Mouse (Mus musculus): ENCODE results near the gene Golm1. TPM values are rescaled to one million over a fixed set of nuclear protein-coding genes. Genes with fewer than 3 reads are reported as not detected.

Golm1 gene
- total RNA-seq, 1 experiment: 93.8 TPM

DNA sequence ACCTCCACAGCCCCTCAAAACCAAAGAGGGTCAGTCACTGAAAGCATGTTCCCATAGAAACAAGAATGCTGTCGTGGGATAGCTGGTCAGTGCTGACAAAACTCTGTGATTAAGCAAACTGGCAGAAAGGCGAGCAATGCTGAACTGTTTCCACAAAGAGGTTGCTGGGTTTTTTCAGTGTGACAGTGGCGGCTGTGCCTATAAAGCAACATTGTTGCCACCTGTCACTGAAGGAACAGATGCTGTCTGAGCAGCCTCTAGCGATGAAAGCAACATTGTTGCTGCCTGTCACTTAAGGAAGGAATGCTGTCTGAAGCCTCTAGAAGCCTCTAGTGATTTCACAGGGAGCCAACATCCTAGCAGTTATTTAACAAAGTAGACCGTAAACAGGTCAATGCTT lies 23.0 kb downstream of the Golm1 start:
- no peak for DNase-seq (ENCODE audit: low read depth, low spot score)
- H3K9me3 ChIP-seq (ENCODE audit: control insufficient read depth, insufficient read depth, low read depth, low read length): no peaks in the 10 kb centered on the region
- H3K27ac ChIP-seq (ENCODE audit: insufficient read depth, low read depth, low read length, poor library complexity, severe bottlenecking): no peak overlapping the region
- H3K4me3 ChIP-seq (ENCODE audit: insufficient read depth in 1 of 2, low read depth in 1 of 2, low read length in 2 of 2, poor library complexity in 1 of 2, severe bottlenecking in 1 of 2): no peak overlapping the region
- H3K4me1 ChIP-seq (ENCODE audit: control insufficient read depth in 2 of 2, insufficient read depth in 2 of 2, low read length in 2 of 2, poor library complexity in 1 of 2): peaks cover 27 to 46% of the 10 kb centered on the region in 2 experiments
- in situ Hi-C loops (cut with MboI; ENCODE audit: low sequenced_read_pairs in 2 of 2, unreplicated experiment in 2 of 2): no loop called here
- H3K9ac ChIP-seq (ENCODE audit: insufficient read depth, low read depth, low read length, poor library complexity, severe bottlenecking): no peak overlapping the region
- peaks cover 11% of the 10 kb centered on the region for H3K36me3 ChIP-seq (ENCODE audit: control insufficient read depth, insufficient read depth, low read length, poor library complexity, severe bottlenecking)
- no peak for TF ChIP-seq ZNF384 (IDR thresholded peaks at IDR 0.05; ENCODE audit: low read depth, low read length)
- no peak for TF ChIP-seq CHD2 (IDR thresholded peaks at IDR 0.05; ENCODE audit: low read depth, low read length)
- no peak for TF ChIP-seq ZC3H11A (IDR thresholded peaks at IDR 0.05; ENCODE audit: borderline replicate concordance, low read depth, low read length)
- no peak for TF ChIP-seq HCFC1 (IDR thresholded peaks at IDR 0.05; ENCODE audit: borderline replicate concordance, insufficient read depth, low read length)
- no peak for TF ChIP-seq MAFK (IDR thresholded peaks at IDR 0.05; ENCODE audit: insufficient read depth, low read depth, low read length)

DNA sequence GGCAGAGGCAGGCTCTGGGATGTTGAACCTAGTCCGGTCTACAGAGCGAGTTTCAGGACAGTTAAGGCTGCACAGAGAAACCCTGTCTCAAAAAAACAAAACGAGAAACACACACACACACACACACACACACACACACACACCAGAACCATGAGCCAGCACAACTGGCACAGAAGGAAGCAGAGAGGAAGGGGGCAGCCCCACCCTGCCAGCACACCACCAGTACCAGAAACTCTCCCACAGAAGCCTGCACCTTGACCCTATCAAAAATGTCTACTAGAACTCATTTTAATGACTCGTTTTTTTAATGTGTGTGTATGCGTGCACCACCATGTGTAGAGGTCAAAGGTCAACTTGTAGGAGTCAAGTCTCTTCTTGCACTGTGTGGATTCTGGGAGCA lies 25.8 kb downstream of the Golm1 start:
- no peak overlapping the region for H3K27ac ChIP-seq (ENCODE audit: insufficient read depth, low read depth, low read length, poor library complexity, severe bottlenecking)
- peaks cover 14% of the 10 kb centered on the region for H3K36me3 ChIP-seq (ENCODE audit: control insufficient read depth, insufficient read depth, low read length, poor library complexity, severe bottlenecking)
- no peak for DNase-seq (ENCODE audit: low read depth, low spot score)
- TF ChIP-seq ZNF384 (IDR thresholded peaks at IDR 0.05; ENCODE audit: low read depth, low read length) (no peak), ZC3H11A (IDR thresholded peaks at IDR 0.05; ENCODE audit: borderline replicate concordance, low read depth, low read length) (no peak), HCFC1 (IDR thresholded peaks at IDR 0.05; ENCODE audit: borderline replicate concordance, insufficient read depth, low read length) (no peak), MAFK (IDR thresholded peaks at IDR 0.05; ENCODE audit: insufficient read depth, low read depth, low read length) (no peak), CHD2 (IDR thresholded peaks at IDR 0.05; ENCODE audit: low read depth, low read length) (no peak)
- H3K9ac ChIP-seq (ENCODE audit: insufficient read depth, low read depth, low read length, poor library complexity, severe bottlenecking): no peak overlapping the region
- H3K4me1 ChIP-seq (ENCODE audit: control insufficient read depth in 2 of 2, insufficient read depth in 2 of 2, low read length in 2 of 2, poor library complexity in 1 of 2): peaks cover 22 to 45% of the 10 kb centered on the region in 2 experiments
- in situ Hi-C loops (cut with MboI; ENCODE audit: low sequenced_read_pairs in 2 of 2, unreplicated experiment in 2 of 2): no loop called here
- H3K4me3 ChIP-seq (ENCODE audit: insufficient read depth in 1 of 2, low read depth in 1 of 2, low read length in 2 of 2, poor library complexity in 1 of 2, severe bottlenecking in 1 of 2): no peak overlapping the region
- H3K9me3 ChIP-seq (ENCODE audit: control insufficient read depth, insufficient read depth, low read depth, low read length): no peaks in the 10 kb centered on the region

DNA sequence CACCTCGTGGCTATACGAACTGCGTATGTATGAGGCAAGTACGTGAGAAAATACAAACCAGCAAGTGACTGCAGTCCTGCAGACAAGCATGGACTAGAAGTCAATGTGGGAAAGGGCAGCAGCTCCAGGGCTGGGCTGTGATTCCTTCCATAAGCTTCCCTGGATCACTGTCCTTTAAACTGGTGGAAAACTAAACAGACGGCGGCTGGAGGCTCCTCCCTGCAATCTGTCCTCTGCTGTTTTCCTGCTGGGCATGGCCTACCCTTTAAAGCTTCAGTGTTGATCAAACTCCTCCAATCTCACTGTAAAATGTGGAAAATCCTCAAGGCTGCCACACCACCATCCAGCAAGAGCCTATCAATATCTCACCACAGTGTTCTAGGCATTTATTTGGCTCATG lies 27.0 kb downstream of the Golm1 start:
- H3K4me1 ChIP-seq (ENCODE audit: control insufficient read depth in 2 of 2, insufficient read depth in 2 of 2, low read length in 2 of 2, poor library complexity in 1 of 2): peaks cover 22 to 39% of the 10 kb centered on the region in 2 experiments
- in situ Hi-C loops (cut with MboI; ENCODE audit: low sequenced_read_pairs in 2 of 2, unreplicated experiment in 2 of 2): no loop called here

DNA sequence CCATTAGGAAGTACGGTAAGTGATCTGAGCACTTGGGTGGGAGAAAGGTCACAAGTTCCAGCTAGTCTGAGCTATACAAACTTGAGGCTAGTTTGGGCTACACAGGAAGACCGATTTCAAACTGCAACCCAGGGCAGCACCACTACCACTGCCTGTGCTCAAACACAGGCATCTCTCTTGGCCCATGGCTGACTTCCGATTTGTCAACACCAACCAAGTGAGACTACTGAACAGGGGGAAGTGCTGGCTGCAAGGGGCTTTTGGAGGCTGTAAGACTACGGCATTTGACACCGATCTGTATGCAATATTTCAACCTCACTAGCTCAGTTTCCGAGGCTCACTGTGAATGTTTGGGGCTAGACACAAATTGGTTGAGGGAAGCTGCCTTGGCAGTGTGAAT lies 28.1 kb downstream of the Golm1 start:
- Histone ChIP-seq H3K36me3 (ENCODE audit: control insufficient read depth, insufficient read depth, low read length, poor library complexity, severe bottlenecking) (peaks cover 13% of the 10 kb centered on the region), H3K9ac (ENCODE audit: insufficient read depth, low read depth, low read length, poor library complexity, severe bottlenecking) (0 out of 2 replicates have a peak overlapping the region, but pooled peaks have one; percentile 20), H3K9me3 (ENCODE audit: control insufficient read depth, insufficient read depth, low read depth, low read length) (0 out of 2 replicates have a peak, but pooled peaks cover 2% of the 10 kb centered on the region), H3K4me3 (ENCODE audit: insufficient read depth in 1 of 2, low read depth in 1 of 2, low read length in 2 of 2, poor library complexity in 1 of 2, severe bottlenecking in 1 of 2) (no peak overlapping the region), H3K4me1 (ENCODE audit: control insufficient read depth in 2 of 2, insufficient read depth in 2 of 2, low read length in 2 of 2, poor library complexity in 1 of 2) (peaks cover 20 to 31% of the 10 kb centered on the region in 2 experiments), H3K27ac (ENCODE audit: insufficient read depth, low read depth, low read length, poor library complexity, severe bottlenecking) (peak overlapping the region; percentile 69; the same call in 1 of the 2 replicates)
- DNase-seq (ENCODE audit: low read depth, low spot score): no peak
- no peak for TF ChIP-seq HCFC1 (IDR thresholded peaks at IDR 0.05; ENCODE audit: borderline replicate concordance, insufficient read depth, low read length)
- no peak for TF ChIP-seq CHD2 (IDR thresholded peaks at IDR 0.05; ENCODE audit: low read depth, low read length)
- no peak for TF ChIP-seq ZNF384 (IDR thresholded peaks at IDR 0.05; ENCODE audit: low read depth, low read length)
- no peak for TF ChIP-seq ZC3H11A (IDR thresholded peaks at IDR 0.05; ENCODE audit: borderline replicate concordance, low read depth, low read length)
- no peak for TF ChIP-seq MAFK (IDR thresholded peaks at IDR 0.05; ENCODE audit: insufficient read depth, low read depth, low read length)
- in situ Hi-C loops (cut with MboI; ENCODE audit: low sequenced_read_pairs in 2 of 2, unreplicated experiment in 2 of 2): no loop called here

More for the DNA sequence above, 27.0 kb downstream of the Golm1 start:
- Histone ChIP-seq H3K27ac (ENCODE audit: insufficient read depth, low read depth, low read length, poor library complexity, severe bottlenecking) (no peak overlapping the region), H3K9me3 (ENCODE audit: control insufficient read depth, insufficient read depth, low read depth, low read length) (0 out of 2 replicates have a peak, but pooled peaks cover 2% of the 10 kb centered on the region), H3K4me3 (ENCODE audit: insufficient read depth in 1 of 2, low read depth in 1 of 2, low read length in 2 of 2, poor library complexity in 1 of 2, severe bottlenecking in 1 of 2) (no peak overlapping the region), H3K9ac (ENCODE audit: insufficient read depth, low read depth, low read length, poor library complexity, severe bottlenecking) (no peak overlapping the region), H3K36me3 (ENCODE audit: control insufficient read depth, insufficient read depth, low read length, poor library complexity, severe bottlenecking) (peaks cover 13% of the 10 kb centered on the region)
- DNase-seq (ENCODE audit: low read depth, low spot score): no peak
- TF ChIP-seq ZNF384 (IDR thresholded peaks at IDR 0.05; ENCODE audit: low read depth, low read length) (no peak), ZC3H11A (IDR thresholded peaks at IDR 0.05; ENCODE audit: borderline replicate concordance, low read depth, low read length) (no peak), MAFK (IDR thresholded peaks at IDR 0.05; ENCODE audit: insufficient read depth, low read depth, low read length) (no peak), CHD2 (IDR thresholded peaks at IDR 0.05; ENCODE audit: low read depth, low read length) (no peak), HCFC1 (IDR thresholded peaks at IDR 0.05; ENCODE audit: borderline replicate concordance, insufficient read depth, low read length) (no peak)

All from ES-E14 (cell line).